Mouse (Mus musculus) c-Kit-negative CD71-positive TER-119-positive erythroid progenitor cells, embryonic 14.5 days (primary cell): ENCODE data around the gene Mllt3.
"Not testable (repeated sequence)": the region's sequence is repeated elsewhere in the genome, so short reads cannot be mapped to it uniquely, and the experiment has no call there.

Experiments
- DNase-seq: peaks from one replicate; pipeline ENCODE4 v3.0.0-alpha.2; 2013; ENCODE audit warnings: low read depth, low spot score

The Mllt3 gene

GRCm38 (mm10) chr4:88012774-88013173, 20.4 kb downstream of the Mllt3 start:
- DNase-seq, result no peak

- no peak for DNase-seq
Measured at GRCm38 (mm10) chr4:88011870-88012572, 21.1 kb downstream of the Mllt3 start.

GRCm38 (mm10) chr4:88010441-88010840, 22.7 kb downstream of the Mllt3 start:
- DNase-seq, result no peak

- no peak for DNase-seq
Measured at GRCm38 (mm10) chr4:88005801-88006200, 27.4 kb downstream of the Mllt3 start.

GRCm38 (mm10) chr4:88003159-88003948, 29.8 kb downstream of the Mllt3 start:
- no peak for DNase-seq

- DNase-seq, result no peak
Measured at GRCm38 (mm10) chr4:87991710-87992109, 41.5 kb downstream of the Mllt3 start.

- DNase-seq, result no peak
Measured at GRCm38 (mm10) chr4:87990940-87991339, 42.2 kb downstream of the Mllt3 start.

GRCm38 (mm10) chr4:87985281-87985680, 47.9 kb downstream of the Mllt3 start:
- no peak for DNase-seq

GRCm38 (mm10) chr4:87984589-87984988, 48.6 kb downstream of the Mllt3 start:
- no peak for DNase-seq

GRCm38 (mm10) chr4:87984091-87984490, 49.1 kb downstream of the Mllt3 start:
- no peak for DNase-seq

GRCm38 (mm10) chr4:87982578-87982977, 50.6 kb downstream of the Mllt3 start:
- DNase-seq, result no peak

- no peak for DNase-seq
Measured at GRCm38 (mm10) chr4:87977820-87978448, 55.2 kb downstream of the Mllt3 start.

- no peak for DNase-seq
Measured at GRCm38 (mm10) chr4:87965836-87966235, 67.3 kb downstream of the Mllt3 start.

GRCm38 (mm10) chr4:87964890-87965289, 68.3 kb downstream of the Mllt3 start:
- not testable (repeated sequence) for DNase-seq

- no peak for DNase-seq
Measured at GRCm38 (mm10) chr4:87963773-87964076, 69.4 kb downstream of the Mllt3 start.

- no peak for DNase-seq
Measured at GRCm38 (mm10) chr4:87963055-87963772, 70.0 kb downstream of the Mllt3 start.

GRCm38 (mm10) chr4:87961872-87962271, 71.3 kb downstream of the Mllt3 start:
- no peak for DNase-seq

- no peak for DNase-seq
Measured at GRCm38 (mm10) chr4:87957852-87958251, 75.3 kb downstream of the Mllt3 start.

GRCm38 (mm10) chr4:87957198-87957597, 76.0 kb downstream of the Mllt3 start:
- DNase-seq, result no peak

GRCm38 (mm10) chr4:87955132-87955531, 78.0 kb downstream of the Mllt3 start:
- no peak for DNase-seq

- DNase-seq, result no peak
Measured at GRCm38 (mm10) chr4:87954421-87955083, 78.6 kb downstream of the Mllt3 start.

GRCm38 (mm10) chr4:87953736-87954135, 79.4 kb downstream of the Mllt3 start:
- DNase-seq, result no peak
